9 mouse cellular contexts compared by ENCODE assay signal in the genomic region with DNA sequence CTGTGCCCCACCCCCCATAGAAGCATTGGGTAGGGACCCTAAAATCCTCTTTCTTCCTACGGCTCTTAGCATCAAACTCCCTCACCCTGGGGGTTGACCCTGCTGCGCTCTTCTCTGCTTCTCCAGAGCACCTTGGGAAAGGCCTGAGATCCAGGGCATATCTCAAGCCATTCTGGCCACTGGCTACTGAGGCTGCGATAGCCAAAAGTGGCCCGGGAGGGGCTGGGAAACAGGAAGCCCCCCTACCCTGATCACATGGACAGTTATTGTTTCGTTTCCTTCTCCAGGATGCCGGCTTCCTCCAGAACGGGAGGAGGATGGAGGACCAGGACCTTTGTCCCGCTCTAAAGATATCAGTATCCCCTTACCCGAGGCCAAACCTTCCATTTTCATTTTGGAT. TPM values are rescaled to one million over a fixed set of nuclear protein-coding genes. Genes with fewer than 3 reads are reported as not detected.
DNase-seq lines count a peak whose midpoint lies in the region; ATAC-seq and TF ChIP-seq lines count a peak whose summit lies in the region.
"Had no signal": no experiment of that assay in that cellular context is flagged by ENCODE, and none has a peak within 500 bp of the region (broad histone marks: within the 10 kb centered on the region; RNA-seq: fewer than 3 reads in every experiment).

A gene (minus strand): TSS at position 174 of the 400 bp plus-strand sequence.

- peak within 1 kb of the TSS; percentile 87 for H3K4me2 ChIP-seq in embryonic facial prominence, embryonic 15.5 days (replicated peaks)
- peak within 1 kb of the TSS; percentile 95 for H3K4me2 ChIP-seq in midbrain, embryonic 13.5 days (replicated peaks)

- TF ChIP-seq CTCF in liver, adult 2 months (IDR thresholded peaks at IDR 0.05; ENCODE audit: low read depth, low read length), result no peak

- 83% methylated on average over 9 of the region's 9 CpGs for WGBS in liver, adult 2 months
- 90% methylated on average over 9 of the region's 9 CpGs for WGBS in embryonic facial prominence, embryonic 15.5 days
- 89% methylated on average over 9 of the region's 9 CpGs for WGBS in limb, embryonic 10.5 days
- WGBS in midbrain, embryonic 13.5 days, result 93% methylated on average over 9 of the region's 9 CpGs

- H3K36me3 ChIP-seq in liver, adult 2 months (ENCODE audit: control insufficient read depth, insufficient read depth, low read length), result peaks cover 2% of the 10 kb centered on the region; the same call in 1 of the 2 replicates
- H3K36me3 ChIP-seq in embryonic facial prominence, embryonic 15.5 days, result peaks cover 20% of the 10 kb centered on the region
- H3K36me3 ChIP-seq in limb, embryonic 10.5 days, result peaks cover 22% of the 10 kb centered on the region
- peaks cover 17% of the 10 kb centered on the region for H3K36me3 ChIP-seq in midbrain, embryonic 13.5 days

- peak within 1 kb of the TSS; percentile 72 for H3K9ac ChIP-seq in liver, adult 2 months (ENCODE audit: low read depth, low read length)
- H3K9ac ChIP-seq in embryonic facial prominence, embryonic 15.5 days, result peak within 1 kb of the TSS; percentile 76; the same call in 1 of the 2 replicates
- H3K9ac ChIP-seq in midbrain, embryonic 13.5 days (replicated peaks), result no peak within 1 kb of the TSS

- intact Hi-C loops in heart, postnatal 25 days (cut with DNase I), result no loop called here

- H3K79me2 ChIP-seq in liver, adult 2 months (ENCODE audit: control insufficient read depth, insufficient read depth, low read length), result peaks cover 10% of the 10 kb centered on the region; the same call in 1 of the 2 replicates

- no peak for DNase-seq in liver, adult 2 months (ENCODE audit: extremely low read depth, low read depth, low spot score)
- DNase-seq in liver, result no peak
- peak; percentile 59 for DNase-seq in heart, postnatal 25 days (ENCODE audit: low spot score)
- DNase-seq in limb, embryonic 10.5 days (ENCODE audit: low spot score), result no peak
- DNase-seq in c-Kit-positive CD71-positive TER-119-positive erythroid progenitor cells, embryonic 14.5 days (ENCODE audit: low spot score), result no peak

- ATAC-seq in embryonic facial prominence, embryonic 15.5 days (ENCODE audit: insufficient number of reproducible peaks, low FRiP score, low TSS enrichment, low read depth), result no peak
- ATAC-seq in midbrain, embryonic 13.5 days, result no peak
- ATAC-seq in granulocyte monocyte progenitor cell, adult 5-6 weeks (replicated peaks; ENCODE audit: poor library complexity, severe bottlenecking), result no peak

- no peaks in the 10 kb centered on the region for H3K27me3 ChIP-seq in liver, adult 2 months (ENCODE audit: control insufficient read depth, insufficient read depth, low read length)
- no peaks in the 10 kb centered on the region for H3K27me3 ChIP-seq in embryonic facial prominence, embryonic 15.5 days
- no peaks in the 10 kb centered on the region for H3K27me3 ChIP-seq in limb, embryonic 10.5 days (ENCODE audit: low read depth, poor library complexity, severe bottlenecking)
- H3K27me3 ChIP-seq in midbrain, embryonic 13.5 days, result no peaks in the 10 kb centered on the region
- H3K27me3 ChIP-seq: Patski had no signal

- no peaks in the 10 kb centered on the region for H3K9me3 ChIP-seq in embryonic facial prominence, embryonic 15.5 days (replicated peaks)
- H3K9me3 ChIP-seq in limb, embryonic 10.5 days (replicated peaks), result no peaks in the 10 kb centered on the region
- H3K9me3 ChIP-seq in midbrain, embryonic 13.5 days, result no peaks in the 10 kb centered on the region

- H3K4me3 ChIP-seq in liver, adult 2 months (ENCODE audit: insufficient read depth, low read depth, low read length), result peak within 1 kb of the TSS; percentile 69
- H3K4me3 ChIP-seq in embryonic facial prominence, embryonic 15.5 days (replicated peaks), result peak within 1 kb of the TSS; percentile 82
- H3K4me3 ChIP-seq in limb, embryonic 10.5 days, result peak within 1 kb of the TSS; percentile 85
- H3K4me3 ChIP-seq in midbrain, embryonic 13.5 days (replicated peaks), result peak within 1 kb of the TSS; percentile 86

- 0 out of 2 replicates have a peak, but pooled peaks have one; percentile 24 for TF ChIP-seq POLR2A in liver, adult 2 months (IDR thresholded peaks at IDR 0.05; ENCODE audit: extremely low read depth, insufficient read depth, low read length)

- H3K27ac ChIP-seq in liver, adult 2 months (replicated peaks; ENCODE audit: insufficient read depth, low read depth, low read length), result peak within 1 kb of the TSS; percentile 84
- H3K27ac ChIP-seq in embryonic facial prominence, embryonic 15.5 days (replicated peaks), result peak within 1 kb of the TSS; percentile 59
- H3K27ac ChIP-seq in limb, embryonic 10.5 days, result peak within 1 kb of the TSS; percentile 88
- peak within 1 kb of the TSS; percentile 41 for H3K27ac ChIP-seq in midbrain, embryonic 13.5 days

- peaks cover 12% of the 10 kb centered on the region for H3K4me1 ChIP-seq in liver, adult 2 months (ENCODE audit: control insufficient read depth, insufficient read depth, low read length)
- peaks cover 13% of the 10 kb centered on the region for H3K4me1 ChIP-seq in embryonic facial prominence, embryonic 15.5 days
- H3K4me1 ChIP-seq in limb, embryonic 10.5 days, result peaks cover 28% of the 10 kb centered on the region
- H3K4me1 ChIP-seq in midbrain, embryonic 13.5 days (replicated peaks), result peaks cover 14% of the 10 kb centered on the region

RNA-seq across cellular contexts. Expression of the gene that starts here (rescaled TPM):
- total RNA-seq in liver, adult 2 months (2014; rRNA removed), result 7.9 and 9.7 TPM in 2 replicates
- 7.9 and 13.6 TPM in 2 replicates for polyA plus RNA-seq in liver, adult 2 months (2012; rRNA removed)
- polyA plus RNA-seq in embryonic facial prominence, embryonic 15.5 days (2015; fragmentation: Nextera tagmentation; extraction: Ambion mirVana), result 11.6 and 12.7 TPM in 2 replicates
- total RNA-seq in heart, postnatal 25 days (2021), result 10 to 100 TPM; 24.5 to 32.5 TPM
- polyA plus RNA-seq in limb, embryonic 10.5 days (2016; fragmentation: Nextera tagmentation; extraction: Ambion mirVana), result 6.6 and 6.9 TPM in 2 replicates
- polyA plus RNA-seq in midbrain, embryonic 13.5 days (2015; fragmentation: Nextera tagmentation; extraction: Ambion mirVana), result 4.8 and 5.4 TPM in 2 replicates
- not detected in 2 replicates for total RNA-seq in granulocyte monocyte progenitor cell, adult 5-6 weeks (2014; fragmentation: Nextera tagmentation)
- total RNA-seq in granulocyte monocyte progenitor cell, adult 5-6 weeks (2017), result not detected in 2 replicates
